Mouse (Mus musculus): ENCODE measurements around the gene Fabp7. TPM values are rescaled to one million over a fixed set of nuclear protein-coding genes. Genes with fewer than 3 reads are reported as not detected.

Fabp7 gene
- total RNA-seq, 2 experiments from 2014 or later = 2.5 to 2.7 TPM

DNA sequence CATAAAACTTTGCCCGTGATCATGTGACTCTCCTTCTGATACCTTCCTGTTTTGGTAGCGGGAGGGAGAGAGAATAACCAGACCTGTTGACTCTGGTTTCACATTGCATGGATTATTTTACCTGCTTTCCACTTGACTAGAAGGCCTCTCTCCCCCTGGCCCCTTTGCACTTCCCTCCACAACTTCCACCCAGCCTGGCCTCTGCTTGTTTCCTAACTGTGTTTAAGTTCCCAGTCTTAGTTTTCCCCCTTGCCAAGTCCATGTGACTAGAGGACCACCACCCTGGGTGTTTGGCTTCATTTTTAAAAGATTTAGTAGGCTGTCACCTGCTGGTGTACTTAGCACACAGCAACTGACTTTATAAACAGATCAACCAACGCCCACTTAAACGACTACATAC lies 11.4 kb downstream of the Fabp7 start:
- DNase-seq = peak; percentile 29 to 48
- intact Hi-C loops (cut with DNase I) = loop anchor here (1.0 to 5.0 kb wide), 2 partner anchors 53 to 334 kb away; no protein-coding TSS in a partner anchor

DNA sequence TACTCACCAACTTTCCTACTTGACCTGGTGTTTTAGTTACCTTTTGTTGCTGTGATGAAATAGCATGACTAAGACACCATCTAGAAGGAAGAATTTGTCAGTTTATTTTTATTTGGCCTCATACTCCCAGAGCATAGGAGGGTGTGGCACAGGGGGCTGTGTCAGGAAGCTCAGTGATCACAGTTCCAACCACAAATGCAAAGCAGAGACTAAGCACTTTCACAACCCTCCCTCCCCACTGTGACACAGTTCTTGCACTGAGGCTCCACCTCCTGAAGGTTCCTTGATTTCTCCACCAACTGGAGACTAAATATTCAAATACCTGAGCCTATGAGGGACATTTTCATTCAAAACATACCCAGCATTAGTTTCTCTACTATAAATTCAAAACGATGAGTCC lies 14.8 kb downstream of the Fabp7 start:
- DNase-seq = no peak
- intact Hi-C loops (cut with DNase I) = loop anchor here (5.0 kb wide), 1 partner anchor 337 kb away; no protein-coding TSS in a partner anchor

DNA sequence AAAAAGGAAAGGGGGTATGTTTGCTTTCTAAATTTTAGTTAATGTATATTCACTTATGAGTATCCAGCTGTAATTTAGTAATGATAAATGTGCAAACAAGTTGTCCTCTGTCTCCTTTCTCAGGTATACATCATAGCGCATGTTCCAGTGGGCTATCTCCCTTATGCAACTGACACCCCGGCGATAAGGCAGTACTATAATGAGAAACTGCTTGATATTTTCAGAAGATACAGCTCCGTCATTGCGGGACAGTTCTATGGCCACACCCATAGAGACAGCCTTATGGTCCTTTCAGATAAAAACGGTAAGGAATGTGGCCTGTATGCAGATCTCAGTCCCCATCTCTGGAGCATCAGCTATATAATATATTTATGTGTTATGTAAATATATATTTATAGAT lies 23.1 kb downstream of the Fabp7 start:
- intact Hi-C loops (cut with DNase I) = no loop called here
- DNase-seq = no peak

DNA sequence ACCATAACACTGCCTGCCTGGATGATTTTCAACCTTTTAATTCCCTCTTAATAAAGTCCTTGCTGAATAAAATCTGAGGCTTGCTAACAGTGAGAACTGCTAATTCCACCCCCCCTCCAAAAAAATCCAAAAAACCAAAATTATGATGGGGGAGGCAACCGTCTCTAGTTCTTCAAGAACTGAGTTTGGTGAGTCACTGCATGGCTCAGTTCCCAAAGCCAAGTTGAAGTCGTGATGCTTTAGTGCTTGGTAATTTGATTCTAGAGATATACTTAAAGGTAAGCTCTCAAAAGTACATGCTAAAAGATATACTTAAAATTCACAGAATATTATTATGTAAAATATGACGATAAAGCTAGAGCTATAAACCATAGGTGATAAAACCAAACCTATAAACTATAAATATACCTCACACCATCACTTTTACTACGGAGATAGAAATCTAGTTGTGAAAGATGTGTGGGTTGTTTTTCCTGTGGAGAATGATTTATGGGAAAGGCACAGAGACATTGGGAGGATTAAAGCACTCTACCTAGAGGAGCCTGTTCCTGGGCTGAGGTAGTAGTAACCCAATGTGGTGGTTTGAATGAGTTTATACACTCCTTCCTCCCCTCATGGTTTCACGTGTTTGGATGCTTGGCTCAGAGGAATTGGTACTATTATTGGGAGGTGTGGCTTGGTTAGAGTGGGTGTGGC lies 27.6 kb downstream of the Fabp7 start:
- no peak for DNase-seq
- intact Hi-C loops (cut with DNase I) = no loop called here

DNA sequence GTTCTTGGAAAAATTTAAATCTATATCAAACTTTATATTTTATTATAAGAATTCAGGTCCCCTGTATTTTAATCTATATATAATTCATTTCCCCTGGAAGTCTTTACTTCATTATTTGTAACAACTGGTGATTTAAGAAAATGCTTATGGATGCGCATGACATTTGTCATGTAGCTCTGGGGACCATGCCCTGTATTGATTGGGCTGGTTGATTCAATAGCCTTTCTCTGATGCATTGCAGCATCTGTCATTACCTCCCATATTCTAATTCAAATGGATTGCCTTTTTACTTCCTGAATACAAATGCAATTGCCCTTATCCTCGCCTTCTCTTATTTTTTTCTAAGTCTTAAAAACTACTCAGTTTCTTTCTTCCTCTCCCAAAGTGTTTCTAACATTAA lies 29.6 kb downstream of the Fabp7 start:
- intact Hi-C loops (cut with DNase I) = no loop called here
- DNase-seq = no peak

DNA sequence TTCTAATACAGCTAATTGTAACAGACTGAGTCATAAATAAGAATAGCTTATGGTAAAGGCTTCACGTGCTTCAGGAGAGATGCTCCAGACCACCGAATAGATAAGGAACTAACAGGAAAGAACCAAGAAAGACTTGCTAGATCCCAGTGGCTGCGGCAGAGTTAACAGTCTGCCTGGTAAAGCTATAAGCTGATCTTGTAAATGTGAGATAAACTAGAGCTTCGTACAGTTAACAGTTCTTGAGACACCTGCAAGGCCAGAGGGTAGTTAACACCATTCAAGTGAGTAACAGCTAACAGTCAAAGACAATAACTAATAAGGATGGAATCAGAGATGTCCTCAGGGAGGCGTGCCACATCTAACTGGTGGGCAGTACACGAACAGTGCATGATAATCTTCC lies 31.2 kb downstream of the Fabp7 start:
- DNase-seq = no peak
- intact Hi-C loops (cut with DNase I) = no loop called here

DNA sequence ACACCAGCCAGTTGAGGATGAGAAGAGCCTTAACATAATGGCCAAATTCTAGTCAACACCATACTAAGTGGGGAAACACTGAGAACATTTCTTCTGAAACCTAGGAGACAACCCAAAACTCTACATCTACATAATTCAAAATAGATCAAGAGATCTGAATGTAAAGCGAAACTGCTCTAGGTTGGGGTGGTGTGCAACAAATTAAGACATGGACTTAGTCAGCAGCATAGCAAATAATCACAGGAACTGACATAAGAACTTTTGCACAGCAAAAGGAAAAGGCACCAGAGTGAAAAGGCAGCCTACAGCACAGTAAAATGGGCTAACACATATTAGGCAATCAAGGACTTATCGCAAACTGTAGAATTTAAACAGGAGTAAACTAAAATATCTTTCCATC lies 34.5 kb downstream of the Fabp7 start:
- DNase-seq = no peak

DNA sequence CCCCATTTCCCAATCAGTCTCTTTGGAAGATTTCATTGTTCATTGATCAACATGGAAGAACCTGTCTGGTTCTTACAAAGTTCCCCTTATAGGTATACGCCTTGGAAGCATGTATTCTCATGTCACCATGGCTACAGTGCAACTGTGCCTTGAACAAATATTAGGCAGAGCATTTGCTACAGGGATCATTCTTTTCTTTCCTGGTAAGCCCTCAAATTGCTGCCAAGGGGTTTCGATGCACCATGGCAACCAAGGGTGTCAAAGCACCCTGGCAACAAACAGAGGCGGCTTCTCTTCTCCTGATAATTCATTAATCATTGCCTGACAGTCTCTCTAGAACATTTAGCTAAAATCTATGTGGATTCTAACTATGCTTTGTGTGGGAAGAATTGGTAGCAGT lies 37.8 kb downstream of the Fabp7 start:
- intact Hi-C loops (cut with DNase I) = no loop called here
- no peak for DNase-seq

More for the DNA sequence above, 34.5 kb downstream of the Fabp7 start:
- intact Hi-C loops (cut with DNase I) = no loop called here

DNA sequence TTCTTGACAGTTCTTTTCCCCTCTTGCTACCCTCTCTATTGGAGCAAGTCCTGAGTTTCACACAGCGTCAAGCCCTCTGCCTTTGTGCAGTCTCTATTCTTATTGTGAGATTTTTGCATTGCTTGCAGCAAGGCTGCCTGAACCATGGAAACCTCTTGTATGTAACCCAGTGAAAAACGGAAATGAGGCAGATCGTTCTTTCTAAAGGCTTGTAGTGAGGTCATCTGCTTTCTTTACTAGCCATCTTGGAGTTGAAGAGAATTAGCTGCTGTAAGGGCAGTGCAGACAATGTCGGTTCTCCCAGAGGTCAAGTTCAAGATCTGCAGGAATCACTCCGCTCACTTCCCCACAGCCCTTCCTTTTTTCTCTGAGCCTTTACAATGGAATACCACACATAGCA lies 44.0 kb downstream of the Fabp7 start:
- intact Hi-C loops (cut with DNase I) = no loop called here
- no peak for DNase-seq

DNA sequence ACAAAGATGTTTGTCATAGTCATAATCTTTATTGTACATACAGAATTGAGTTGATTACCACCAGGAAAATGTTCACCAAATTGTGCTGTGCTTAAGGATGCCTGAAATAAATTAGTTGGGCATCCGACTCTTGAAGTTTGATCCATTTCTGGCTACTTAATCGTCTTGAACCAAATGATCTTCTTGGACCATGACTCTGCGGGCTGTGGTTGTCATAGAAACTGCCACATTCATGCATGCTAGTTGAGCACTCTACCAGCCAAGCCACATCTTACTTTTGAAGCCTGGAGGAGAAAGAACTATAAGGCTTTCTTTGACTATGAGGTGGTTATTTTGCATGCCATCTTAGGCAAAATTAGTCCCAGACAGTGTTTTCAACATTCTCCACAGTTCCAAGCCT lies 44.9 kb downstream of the Fabp7 start:
- intact Hi-C loops (cut with DNase I) = no loop called here
- DNase-seq = no peak

DNA sequence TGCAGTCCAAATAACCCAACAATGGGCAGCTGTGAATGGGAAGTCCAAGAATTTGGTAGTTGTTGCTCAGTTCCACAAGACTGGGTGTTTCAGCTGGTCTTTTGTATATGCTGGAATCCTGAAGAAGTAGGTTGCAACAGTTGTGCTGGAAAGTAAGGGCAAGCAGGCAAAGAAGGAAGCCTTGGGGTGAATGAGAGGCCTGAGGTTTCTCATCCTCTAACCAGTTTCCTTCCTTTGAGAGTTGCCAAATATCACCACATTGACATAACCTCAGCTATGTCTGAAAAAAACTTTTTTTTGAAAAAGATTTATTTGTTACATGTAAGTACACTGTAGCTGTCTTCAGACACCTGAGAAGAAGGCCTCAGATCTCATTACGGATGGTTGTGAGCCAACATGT lies 50.4 kb downstream of the Fabp7 start:
- intact Hi-C loops (cut with DNase I) = no loop called here
- DNase-seq = no peak

DNA sequence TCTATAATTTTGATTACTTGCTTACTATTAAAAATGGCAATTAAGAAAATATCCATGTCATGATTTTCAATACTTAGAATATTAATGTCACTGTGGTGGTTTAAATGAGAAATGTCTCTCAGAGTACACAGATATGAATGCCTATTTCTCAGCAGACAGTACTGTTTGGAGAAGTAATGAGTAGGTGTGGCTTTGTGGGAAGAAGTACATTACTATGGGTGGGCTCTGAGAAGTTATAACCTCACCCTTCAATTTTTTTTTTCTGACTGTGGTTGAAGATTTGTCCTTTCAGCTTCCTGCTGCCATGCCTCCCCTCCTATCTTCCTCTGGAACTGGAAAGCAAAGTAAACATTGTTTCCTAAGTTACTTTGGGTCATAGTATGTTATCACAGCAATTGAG lies 51.3 kb downstream of the Fabp7 start:
- intact Hi-C loops (cut with DNase I) = no loop called here
- no peak for DNase-seq

Other genes starting within 250 kb of the Fabp7 start
- gene Pkib, start 152.9 kb upstream of the Fabp7 start, total RNA-seq (2021) = under 1 TPM; 0.72 to 0.97 TPM
- 10 to 100 TPM; 51.7 to 52.9 TPM for gene Smpdl3a, start 9.5 kb downstream of the Fabp7 start, total RNA-seq (2021)

Measured in heart, postnatal 10 days (tissue).